Mouse (Mus musculus): Measurements from ENCODE around the gene Rac3. TPM values are rescaled to one million over a fixed set of nuclear protein-coding genes. Genes with fewer than 3 reads are reported as not detected.
A peak's percentile ranks its signal among the peaks of the same experiment; 100 is the strongest.

Rac3 gene
- total and polyA plus RNA-seq, 3 experiments, result 0.70 to 4.6 (median 0.99) TPM

GRCm38 (mm10) chr11:120679909-120680308 is 41.4 kb upstream of the Rac3 start:
- TF ChIP-seq CTCF (IDR thresholded peaks at IDR 0.05) (peak; percentile 62), POLR2A (IDR thresholded peaks at IDR 0.05; ENCODE audit: insufficient read depth, low read depth, low read length) (no peak)
- no peaks in the 10 kb centered on the region for H3K27me3 ChIP-seq (ENCODE audit: control insufficient read depth, insufficient read depth, low read length)
- no peaks in the 10 kb centered on the region for H3K79me2 ChIP-seq (replicated peaks; ENCODE audit: control insufficient read depth, insufficient read depth, low read length)
- intact Hi-C loops (cut with DNase I), result loop anchor here (2.0 kb wide), 1 partner anchor 21 kb away; no protein-coding TSS in a partner anchor
- 67% methylated on average over 3 of the region's 3 CpGs for WGBS
- H3K9ac ChIP-seq (ENCODE audit: low read depth, low read length), result no peak overlapping the region
- H3K4me1 ChIP-seq (ENCODE audit: control insufficient read depth, insufficient read depth, low read length), result peaks cover 2% of the 10 kb centered on the region; the same call in 1 of the 2 replicates
- no peak overlapping the region for H3K4me3 ChIP-seq
- DNase-seq, result no peak
- no peaks in the 10 kb centered on the region for H3K36me3 ChIP-seq (ENCODE audit: control insufficient read depth, insufficient read depth, low read length)
- H3K27ac ChIP-seq, result no peak overlapping the region

GRCm38 (mm10) chr11:120682683-120683082 is 38.6 kb upstream of the Rac3 start:
- Histone ChIP-seq H3K79me2 (replicated peaks; ENCODE audit: control insufficient read depth, insufficient read depth, low read length) (no peaks in the 10 kb centered on the region), H3K27me3 (ENCODE audit: control insufficient read depth, insufficient read depth, low read length) (no peaks in the 10 kb centered on the region), H3K36me3 (ENCODE audit: control insufficient read depth, insufficient read depth, low read length) (no peaks in the 10 kb centered on the region), H3K4me1 (ENCODE audit: control insufficient read depth, insufficient read depth, low read length) (peaks cover 2% of the 10 kb centered on the region; the same call in 1 of the 2 replicates), H3K27ac (no peak overlapping the region), H3K9ac (ENCODE audit: low read depth, low read length) (no peak overlapping the region), H3K4me3 (no peak overlapping the region)
- intact Hi-C loops (cut with DNase I), result no loop called here
- WGBS, result 95% methylated on average over 5 of the region's 5 CpGs
- no peak for DNase-seq
- TF ChIP-seq EP300 (IDR thresholded peaks at IDR 0.05; ENCODE audit: insufficient read depth, low read depth, low read length) (no peak), CTCF (IDR thresholded peaks at IDR 0.05) (no peak), POLR2A (IDR thresholded peaks at IDR 0.05; ENCODE audit: insufficient read depth, low read depth, low read length) (no peak)

GRCm38 (mm10) chr11:120683536-120683935 is 37.7 kb upstream of the Rac3 start:
- Histone ChIP-seq H3K27me3 (ENCODE audit: control insufficient read depth, insufficient read depth, low read length) (no peaks in the 10 kb centered on the region), H3K27ac (no peak overlapping the region)

GRCm38 (mm10) chr11:120684086-120684485 is 37.2 kb upstream of the Rac3 start:
- no peaks in the 10 kb centered on the region for H3K79me2 ChIP-seq (replicated peaks; ENCODE audit: control insufficient read depth, insufficient read depth, low read length)
- H3K27me3 ChIP-seq (ENCODE audit: control insufficient read depth, insufficient read depth, low read length), result no peaks in the 10 kb centered on the region
- H3K4me3 ChIP-seq, result no peak overlapping the region
- 78% methylated on average over 2 of the region's 2 CpGs for WGBS
- peaks cover 2% of the 10 kb centered on the region; the same call in 1 of the 2 replicates for H3K4me1 ChIP-seq (ENCODE audit: control insufficient read depth, insufficient read depth, low read length)
- no peak overlapping the region for H3K27ac ChIP-seq
- no peak for DNase-seq
- H3K9ac ChIP-seq (ENCODE audit: low read depth, low read length), result no peak overlapping the region
- TF ChIP-seq POLR2A (IDR thresholded peaks at IDR 0.05; ENCODE audit: insufficient read depth, low read depth, low read length), result no peak
- 0 out of 2 replicates have a peak, but pooled peaks have one; percentile 7 for TF ChIP-seq CTCF (IDR thresholded peaks at IDR 0.05)
- TF ChIP-seq EP300 (IDR thresholded peaks at IDR 0.05; ENCODE audit: insufficient read depth, low read depth, low read length), result no peak
- no peaks in the 10 kb centered on the region for H3K36me3 ChIP-seq (ENCODE audit: control insufficient read depth, insufficient read depth, low read length)
- intact Hi-C loops (cut with DNase I), result no loop called here

More at GRCm38 (mm10) chr11:120683536-120683935, 37.7 kb upstream of the Rac3 start:
- Histone ChIP-seq H3K36me3 (ENCODE audit: control insufficient read depth, insufficient read depth, low read length) (no peaks in the 10 kb centered on the region), H3K9ac (ENCODE audit: low read depth, low read length) (no peak overlapping the region), H3K4me3 (no peak overlapping the region), H3K79me2 (replicated peaks; ENCODE audit: control insufficient read depth, insufficient read depth, low read length) (no peaks in the 10 kb centered on the region), H3K4me1 (ENCODE audit: control insufficient read depth, insufficient read depth, low read length) (peaks cover 2% of the 10 kb centered on the region; the same call in 1 of the 2 replicates)
- no peak for DNase-seq
- WGBS, result 90% methylated on average over 3 of the region's 3 CpGs
- intact Hi-C loops (cut with DNase I), result no loop called here
- TF ChIP-seq EP300 (IDR thresholded peaks at IDR 0.05; ENCODE audit: insufficient read depth, low read depth, low read length), result no peak
- TF ChIP-seq CTCF (IDR thresholded peaks at IDR 0.05), result no peak
- no peak for TF ChIP-seq POLR2A (IDR thresholded peaks at IDR 0.05; ENCODE audit: insufficient read depth, low read depth, low read length)

- no peak for TF ChIP-seq CTCF (IDR thresholded peaks at IDR 0.05)
- no peak for TF ChIP-seq POLR2A (IDR thresholded peaks at IDR 0.05; ENCODE audit: insufficient read depth, low read depth, low read length)
- TF ChIP-seq EP300 (IDR thresholded peaks at IDR 0.05; ENCODE audit: insufficient read depth, low read depth, low read length), result no peak
- no peaks in the 10 kb centered on the region for H3K36me3 ChIP-seq (ENCODE audit: control insufficient read depth, insufficient read depth, low read length)
- intact Hi-C loops (cut with DNase I), result no loop called here
Observed at GRCm38 (mm10) chr11:120684660-120685059, 36.6 kb upstream of the Rac3 start.

GRCm38 (mm10) chr11:120686650-120687272 is 34.5 kb upstream of the Rac3 start:
- H3K9ac ChIP-seq (ENCODE audit: low read depth, low read length), result no peak overlapping the region
- H3K27ac ChIP-seq, result no peak overlapping the region

More at GRCm38 (mm10) chr11:120684660-120685059, 36.6 kb upstream of the Rac3 start:
- 65% methylated on average over 2 of the region's 2 CpGs for WGBS
- H3K4me1 ChIP-seq (ENCODE audit: control insufficient read depth, insufficient read depth, low read length), result peaks cover 2% of the 10 kb centered on the region; the same call in 1 of the 2 replicates
- H3K79me2 ChIP-seq (replicated peaks; ENCODE audit: control insufficient read depth, insufficient read depth, low read length), result 0 out of 2 replicates have a peak, but pooled peaks cover 1% of the 10 kb centered on the region
- H3K9ac ChIP-seq (ENCODE audit: low read depth, low read length), result no peak overlapping the region
- DNase-seq, result no peak
- no peaks in the 10 kb centered on the region for H3K27me3 ChIP-seq (ENCODE audit: control insufficient read depth, insufficient read depth, low read length)
- H3K27ac ChIP-seq, result no peak overlapping the region
- H3K4me3 ChIP-seq, result no peak overlapping the region

More at GRCm38 (mm10) chr11:120686650-120687272, 34.5 kb upstream of the Rac3 start:
- intact Hi-C loops (cut with DNase I), result no loop called here
- Histone ChIP-seq H3K4me1 (ENCODE audit: control insufficient read depth, insufficient read depth, low read length) (peaks cover 2% of the 10 kb centered on the region; the same call in 1 of the 2 replicates), H3K36me3 (ENCODE audit: control insufficient read depth, insufficient read depth, low read length) (no peaks in the 10 kb centered on the region), H3K79me2 (replicated peaks; ENCODE audit: control insufficient read depth, insufficient read depth, low read length) (0 out of 2 replicates have a peak, but pooled peaks cover 1% of the 10 kb centered on the region), H3K4me3 (no peak overlapping the region), H3K27me3 (ENCODE audit: control insufficient read depth, insufficient read depth, low read length) (no peaks in the 10 kb centered on the region)
- no peak for DNase-seq
- 95% methylated on average over 20 of the region's 20 CpGs for WGBS
- no peak for TF ChIP-seq CTCF (IDR thresholded peaks at IDR 0.05)
- no peak for TF ChIP-seq POLR2A (IDR thresholded peaks at IDR 0.05; ENCODE audit: insufficient read depth, low read depth, low read length)
- TF ChIP-seq EP300 (IDR thresholded peaks at IDR 0.05; ENCODE audit: insufficient read depth, low read depth, low read length), result no peak
